Mouse (Mus musculus): ENCODE results near the gene Atp2a3.

DNA sequence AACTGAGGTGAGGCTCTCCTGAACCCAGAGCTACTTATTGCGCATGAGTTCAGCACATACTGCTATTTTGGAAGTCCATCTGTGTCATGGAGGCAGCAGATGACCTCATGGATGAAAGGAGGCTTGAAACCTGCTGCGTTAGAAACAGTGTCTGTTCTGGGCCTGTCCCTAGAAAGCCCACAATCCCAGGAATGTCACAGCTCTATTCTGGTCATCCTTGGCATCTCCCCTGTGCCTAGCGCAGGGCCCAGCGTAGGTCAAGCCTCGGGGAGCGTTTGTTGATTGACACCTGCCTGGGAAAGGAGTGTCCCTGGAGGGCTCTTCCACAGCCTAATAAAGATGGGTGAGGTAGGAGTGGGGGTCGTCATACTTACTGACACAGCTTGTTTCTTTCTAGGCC, 75.1 kb downstream of the Atp2a3 start:
- no peak for TF ChIP-seq CTCF (IDR thresholded peaks at IDR 0.05; ENCODE audit: insufficient read depth, low read length)
- TF ChIP-seq POLR2A (IDR thresholded peaks at IDR 0.05; ENCODE audit: borderline replicate concordance, extremely low read depth, low read depth, low read length) = no peak

Data from lung, adult 2 months (tissue).